Mouse (Mus musculus) adipocyte (in vitro differentiated cells): ENCODE data around the gene Umps.

ENCODE experiments used
- DNase-seq: peaks from one replicate; pipeline ENCODE4 v3.0.0-alpha.2; 2016; ENCODE audit warnings: low spot score

The Umps gene

DNA sequence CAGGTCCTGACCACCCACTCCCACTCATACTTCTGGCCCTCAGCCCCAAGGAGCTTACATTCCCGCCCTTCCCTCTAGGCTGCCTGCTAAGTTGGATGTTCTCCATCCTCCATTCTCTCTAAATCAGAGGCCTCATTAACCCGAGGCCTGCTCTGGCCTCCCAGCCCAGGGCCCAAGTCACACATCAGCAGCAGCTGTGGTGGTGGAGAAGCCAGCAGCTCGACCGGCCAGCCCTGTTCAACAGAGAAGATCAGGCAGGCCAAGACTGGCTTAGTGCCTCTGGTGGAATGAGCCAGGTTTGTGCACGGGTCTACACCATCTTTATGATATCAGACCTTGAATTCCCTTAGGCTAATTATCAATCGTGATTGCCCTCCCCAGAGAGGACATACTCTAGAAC is 36.1 kb downstream of the Umps start:
- DNase-seq, result peak; percentile 12

DNA sequence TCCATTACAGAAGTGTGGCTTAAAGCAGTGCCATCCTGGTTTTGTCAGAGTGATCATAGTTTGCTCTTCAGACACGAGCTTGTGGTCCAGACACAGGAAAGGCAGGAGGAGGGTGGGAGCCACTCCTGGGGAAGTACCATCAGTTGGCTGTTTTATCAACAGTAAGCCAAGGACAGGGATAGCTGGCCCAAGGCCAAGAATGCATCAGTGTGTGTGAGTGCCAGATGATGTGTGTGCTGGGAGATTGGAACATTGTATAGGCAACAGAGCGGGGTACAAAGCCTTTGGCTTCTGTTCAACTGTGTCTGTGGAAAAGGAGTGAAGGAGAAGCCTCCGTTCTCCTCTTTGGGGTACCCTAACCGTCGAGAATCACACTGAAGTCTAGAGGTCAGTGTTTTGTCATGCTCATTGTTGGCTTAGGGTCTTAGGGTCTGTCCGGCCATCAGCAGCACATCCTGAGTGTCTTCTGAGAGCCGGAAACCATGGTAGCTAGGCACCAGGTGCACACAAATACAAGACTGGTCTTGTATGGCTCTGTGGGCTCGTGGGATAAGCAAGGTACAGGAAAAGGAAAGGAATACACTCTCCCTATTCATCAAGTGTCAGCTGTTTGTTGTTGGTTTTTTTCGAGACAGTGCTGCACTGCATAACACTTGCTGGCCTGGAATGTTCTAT is 37.9 kb downstream of the Umps start:
- DNase-seq, result no peak

GRCm38 (mm10) chr16:33927263-33927824 is 39.5 kb downstream of the Umps start:
- peak; percentile 28 for DNase-seq

DNA sequence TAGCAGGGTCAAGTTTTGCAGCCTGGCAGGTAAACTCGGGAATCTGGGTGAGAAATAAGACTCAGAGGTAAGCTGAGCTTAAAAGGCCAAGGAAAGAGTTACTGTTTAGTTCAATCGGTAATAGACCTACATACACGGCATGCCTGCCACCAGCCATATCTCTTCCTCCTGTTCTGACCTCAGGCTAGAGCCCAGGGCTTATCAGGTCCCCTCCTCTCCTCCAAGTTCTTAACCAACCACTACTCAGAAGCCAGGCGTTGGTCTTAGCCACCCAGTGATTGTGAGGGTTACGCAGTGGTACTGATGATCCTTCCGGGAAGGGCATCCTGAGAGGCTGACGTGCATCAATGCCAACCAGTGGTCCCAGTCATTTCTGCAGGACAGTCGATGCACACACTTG is 43.1 kb downstream of the Umps start:
- DNase-seq, result no peak

DNA sequence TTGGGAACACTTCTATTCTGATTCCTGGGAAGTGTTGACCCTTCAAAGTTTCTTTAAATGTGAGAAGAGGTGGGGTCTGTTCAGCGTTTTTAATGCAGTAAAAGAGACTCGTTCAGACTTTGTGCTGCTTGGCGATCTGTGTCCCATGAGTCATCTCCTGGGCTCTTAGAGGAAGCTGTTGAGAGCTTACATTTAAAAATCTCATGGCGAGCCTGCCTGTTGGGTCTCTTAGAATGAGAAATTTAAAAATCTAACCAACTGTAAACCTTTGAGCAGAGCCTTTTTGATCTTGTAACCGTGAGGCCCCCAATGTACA is 43.9 kb downstream of the Umps start:
- DNase-seq, result peak; percentile 42

GRCm38 (mm10) chr16:33922111-33923000 is 44.5 kb downstream of the Umps start:
- peak; percentile 46 for DNase-seq

GRCm38 (mm10) chr16:33921514-33921913 is 45.3 kb downstream of the Umps start:
- DNase-seq, result no peak

- DNase-seq, result no peak
These were observed 48.9 kb downstream of the Umps start for GRCm38 (mm10) chr16:33917926-33918325.

DNA sequence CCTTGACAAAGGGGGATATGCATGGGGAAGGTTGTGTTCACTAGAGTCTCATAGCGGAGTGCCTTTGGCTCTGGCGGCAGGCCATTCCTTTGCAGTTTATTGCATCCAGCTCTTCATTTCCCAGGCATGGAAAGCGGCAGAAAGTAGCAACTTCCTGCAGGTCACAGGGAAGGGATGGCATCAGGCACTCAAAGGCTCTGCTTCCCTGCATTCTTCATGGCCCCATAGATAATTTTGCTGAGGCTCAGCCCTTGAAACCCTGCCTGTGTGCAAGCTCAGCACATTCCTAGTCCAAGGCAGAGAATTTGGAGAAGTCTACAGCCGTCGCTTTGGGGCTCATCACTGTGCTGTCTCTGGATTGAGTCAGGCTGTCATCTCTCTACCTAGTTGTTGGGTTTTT is 49.4 kb downstream of the Umps start:
- no peak for DNase-seq

GRCm38 (mm10) chr16:33916473-33917251 is 50.2 kb downstream of the Umps start:
- DNase-seq, result peak; percentile 95

- peak; percentile 32 for DNase-seq
These were observed 51.8 kb downstream of the Umps start for GRCm38 (mm10) chr16:33914997-33915396.

GRCm38 (mm10) chr16:33908239-33908638 is 58.6 kb downstream of the Umps start:
- DNase-seq, result no peak
